Mouse (Mus musculus): Measurements from ENCODE around the gene Col18a1. TPM values are rescaled to one million over a fixed set of nuclear protein-coding genes. Genes with fewer than 3 reads are reported as not detected.

Gene Col18a1
- polyA plus RNA-seq, 1 experiment, result 45.7 TPM

GRCm38 (mm10) chr10:77178691-77179090, 12.3 kb upstream of the Col18a1 start:
- no peak for TF ChIP-seq POLR2A (IDR thresholded peaks at IDR 0.05; ENCODE audit: borderline replicate concordance, insufficient read depth, low read length)
- Histone ChIP-seq H3K4me3 (replicated peaks; ENCODE audit: insufficient read depth, low read depth, low read length) (no peak overlapping the region), H3K27me3 (ENCODE audit: control insufficient read depth, insufficient read depth, low read length) (no peaks in the 10 kb centered on the region), H3K27ac (ENCODE audit: insufficient read depth, low read length) (no peak overlapping the region), H3K4me1 (ENCODE audit: control insufficient read depth, insufficient read depth, low read length) (no peaks in the 10 kb centered on the region)
- no peak for DNase-seq
- WGBS, result 79% methylated on average over 7 of the region's 7 CpGs

GRCm38 (mm10) chr10:77170400-77170799, 4.1 kb upstream of the Col18a1 start:
- Histone ChIP-seq H3K4me1 (ENCODE audit: control insufficient read depth, insufficient read depth, low read length) (no peaks in the 10 kb centered on the region), H3K27ac (ENCODE audit: insufficient read depth, low read length) (no peak overlapping the region), H3K27me3 (ENCODE audit: control insufficient read depth, insufficient read depth, low read length) (no peaks in the 10 kb centered on the region), H3K4me3 (replicated peaks; ENCODE audit: insufficient read depth, low read depth, low read length) (no peak overlapping the region)
- DNase-seq, result no peak
- 91% methylated on average over 6 of the region's 6 CpGs for WGBS
- TF ChIP-seq POLR2A (IDR thresholded peaks at IDR 0.05; ENCODE audit: borderline replicate concordance, insufficient read depth, low read length) (no peak), CTCF (IDR thresholded peaks at IDR 0.05; ENCODE audit: borderline replicate concordance, insufficient read depth, low read depth, low read length) (no peak)

GRCm38 (mm10) chr10:77165318-77165945, 916 bp downstream of the Col18a1 start:
- Histone ChIP-seq H3K27ac (ENCODE audit: insufficient read depth, low read length) (no peak overlapping the region), H3K4me1 (ENCODE audit: control insufficient read depth, insufficient read depth, low read length) (no peaks in the 10 kb centered on the region), H3K4me3 (replicated peaks; ENCODE audit: insufficient read depth, low read depth, low read length) (no peak overlapping the region), H3K27me3 (ENCODE audit: control insufficient read depth, insufficient read depth, low read length) (no peaks in the 10 kb centered on the region)
- DNase-seq, result no peak
- WGBS, result 2% methylated on average over 40 of the region's 40 CpGs
- TF ChIP-seq POLR2A (IDR thresholded peaks at IDR 0.05; ENCODE audit: borderline replicate concordance, insufficient read depth, low read length) (no peak), CTCF (IDR thresholded peaks at IDR 0.05; ENCODE audit: borderline replicate concordance, insufficient read depth, low read depth, low read length) (no peak)

- TF ChIP-seq CTCF (IDR thresholded peaks at IDR 0.05; ENCODE audit: borderline replicate concordance, insufficient read depth, low read depth, low read length) (no peak), POLR2A (IDR thresholded peaks at IDR 0.05; ENCODE audit: borderline replicate concordance, insufficient read depth, low read length) (no peak)
These were observed 1.8 kb downstream of the Col18a1 start for GRCm38 (mm10) chr10:77164437-77165052.

GRCm38 (mm10) chr10:77164041-77164436, 2.3 kb downstream of the Col18a1 start:
- H3K27ac ChIP-seq (ENCODE audit: insufficient read depth, low read length), result no peak overlapping the region
- no peaks in the 10 kb centered on the region for H3K4me1 ChIP-seq (ENCODE audit: control insufficient read depth, insufficient read depth, low read length)
- no peak overlapping the region for H3K4me3 ChIP-seq (replicated peaks; ENCODE audit: insufficient read depth, low read depth, low read length)
- no peak for DNase-seq
- H3K27me3 ChIP-seq (ENCODE audit: control insufficient read depth, insufficient read depth, low read length), result no peaks in the 10 kb centered on the region
- 51% methylated on average over 5 of the region's 5 CpGs for WGBS
- TF ChIP-seq POLR2A (IDR thresholded peaks at IDR 0.05; ENCODE audit: borderline replicate concordance, insufficient read depth, low read length), result no peak
- TF ChIP-seq CTCF (IDR thresholded peaks at IDR 0.05; ENCODE audit: borderline replicate concordance, insufficient read depth, low read depth, low read length), result no peak

More at GRCm38 (mm10) chr10:77164437-77165052, 1.8 kb downstream of the Col18a1 start:
- WGBS, result 16% methylated on average over 9 of the region's 9 CpGs
- Histone ChIP-seq H3K4me1 (ENCODE audit: control insufficient read depth, insufficient read depth, low read length) (no peaks in the 10 kb centered on the region), H3K27me3 (ENCODE audit: control insufficient read depth, insufficient read depth, low read length) (no peaks in the 10 kb centered on the region), H3K4me3 (replicated peaks; ENCODE audit: insufficient read depth, low read depth, low read length) (no peak overlapping the region), H3K27ac (ENCODE audit: insufficient read depth, low read length) (no peak overlapping the region)
- no peak for DNase-seq

GRCm38 (mm10) chr10:77163392-77163977, 2.9 kb downstream of the Col18a1 start:
- no peak overlapping the region for H3K4me3 ChIP-seq (replicated peaks; ENCODE audit: insufficient read depth, low read depth, low read length)
- no peak for TF ChIP-seq POLR2A (IDR thresholded peaks at IDR 0.05; ENCODE audit: borderline replicate concordance, insufficient read depth, low read length)
- TF ChIP-seq CTCF (IDR thresholded peaks at IDR 0.05; ENCODE audit: borderline replicate concordance, insufficient read depth, low read depth, low read length), result no peak
- DNase-seq, result no peak
- H3K27me3 ChIP-seq (ENCODE audit: control insufficient read depth, insufficient read depth, low read length), result no peaks in the 10 kb centered on the region
- no peaks in the 10 kb centered on the region for H3K4me1 ChIP-seq (ENCODE audit: control insufficient read depth, insufficient read depth, low read length)
- 70% methylated on average over 4 of the region's 4 CpGs for WGBS
- H3K27ac ChIP-seq (ENCODE audit: insufficient read depth, low read length), result no peak overlapping the region

GRCm38 (mm10) chr10:77159573-77159972, 6.8 kb downstream of the Col18a1 start:
- TF ChIP-seq POLR2A (IDR thresholded peaks at IDR 0.05; ENCODE audit: borderline replicate concordance, insufficient read depth, low read length), result no peak
- no peak for TF ChIP-seq CTCF (IDR thresholded peaks at IDR 0.05; ENCODE audit: borderline replicate concordance, insufficient read depth, low read depth, low read length)
- 58% methylated on average over 8 of the region's 8 CpGs for WGBS
- no peak for DNase-seq

GRCm38 (mm10) chr10:77158948-77159347, 7.4 kb downstream of the Col18a1 start:
- TF ChIP-seq CTCF (IDR thresholded peaks at IDR 0.05; ENCODE audit: borderline replicate concordance, insufficient read depth, low read depth, low read length) (no peak), POLR2A (IDR thresholded peaks at IDR 0.05; ENCODE audit: borderline replicate concordance, insufficient read depth, low read length) (no peak)
- DNase-seq, result no peak
- no peak overlapping the region for H3K27ac ChIP-seq (ENCODE audit: insufficient read depth, low read length)
- H3K4me1 ChIP-seq (ENCODE audit: control insufficient read depth, insufficient read depth, low read length), result no peaks in the 10 kb centered on the region
- no peaks in the 10 kb centered on the region for H3K27me3 ChIP-seq (ENCODE audit: control insufficient read depth, insufficient read depth, low read length)
- no peak overlapping the region for H3K4me3 ChIP-seq (replicated peaks; ENCODE audit: insufficient read depth, low read depth, low read length)
- 44% methylated on average over 3 of the region's 3 CpGs for WGBS

More at GRCm38 (mm10) chr10:77159573-77159972, 6.8 kb downstream of the Col18a1 start:
- Histone ChIP-seq H3K27ac (ENCODE audit: insufficient read depth, low read length) (no peak overlapping the region), H3K4me3 (replicated peaks; ENCODE audit: insufficient read depth, low read depth, low read length) (no peak overlapping the region), H3K4me1 (ENCODE audit: control insufficient read depth, insufficient read depth, low read length) (no peaks in the 10 kb centered on the region), H3K27me3 (ENCODE audit: control insufficient read depth, insufficient read depth, low read length) (no peaks in the 10 kb centered on the region)
